ENCODE assay signal across 8 mouse cellular contexts in genomic region chr7:126273351-126274042, GRCm38 (mm10). TPM values are rescaled to one million over a fixed set of nuclear protein-coding genes. Genes with fewer than 3 reads are reported as not detected.
DNase-seq lines count a peak whose midpoint lies in the region; ATAC-seq and TF ChIP-seq lines count a peak whose summit lies in the region.

No protein-coding gene starts in this region.

- H3K4me2 ChIP-seq in CH12.LX (ENCODE audit: insufficient read depth, low read depth, poor library complexity, severe bottlenecking), result peak overlapping the region; percentile 87
- H3K4me2 ChIP-seq in heart, embryonic 16.5 days (ENCODE audit: low read depth, low read length), result peak overlapping the region; percentile 100
- peak overlapping the region; percentile 87 for H3K4me2 ChIP-seq in midbrain, embryonic 12.5 days (replicated peaks)

- TF ChIP-seq EP300 in CH12.LX (IDR thresholded peaks at IDR 0.05; ENCODE audit: low read length), result no peak

- no peak overlapping the region for H3K9ac ChIP-seq in CH12.LX (ENCODE audit: insufficient read depth, low read depth)
- peak overlapping the region; percentile 87 for H3K9ac ChIP-seq in heart, embryonic 16.5 days (ENCODE audit: low read length)
- H3K9ac ChIP-seq in midbrain, embryonic 12.5 days (replicated peaks), result peak overlapping the region; percentile 100

- 21% methylated on average over 11 of the region's 11 CpGs for WGBS in heart, embryonic 16.5 days
- 3% methylated on average over 11 of the region's 11 CpGs for WGBS in midbrain, embryonic 12.5 days

- no peaks in the 10 kb centered on the region for H3K79me2 ChIP-seq in CH12.LX (replicated peaks; ENCODE audit: control insufficient read depth, extremely low read depth, insufficient read depth, poor library complexity, severe bottlenecking)

- no peak for TF ChIP-seq RAD21 in CH12.LX (IDR thresholded peaks at IDR 0.05; ENCODE audit: low read depth, low read length)

- H3K27ac ChIP-seq in CH12.LX (ENCODE audit: insufficient read depth, low read depth), result no peak overlapping the region
- no peak overlapping the region for H3K27ac ChIP-seq in heart, embryonic 16.5 days (ENCODE audit: low read length)
- peak overlapping the region; percentile 97 for H3K27ac ChIP-seq in midbrain, embryonic 12.5 days (replicated peaks)

- peaks cover 35% of the 10 kb centered on the region for H3K27me3 ChIP-seq in CH12.LX (replicated peaks)
- H3K27me3 ChIP-seq in heart, embryonic 16.5 days (ENCODE audit: control insufficient read depth, insufficient read depth, low read length), result no peaks in the 10 kb centered on the region
- H3K27me3 ChIP-seq in midbrain, embryonic 12.5 days, result peaks cover 7% of the 10 kb centered on the region; the same call in 1 of the 2 replicates

- peak; percentile 31 for DNase-seq in embryo, embryonic 10.5 days (ENCODE audit: low spot score)
- DNase-seq in embryo, embryonic 10 days (ENCODE audit: low spot score), result no peak
- DNase-seq in CH12.LX (ENCODE audit: extremely low read depth), result no peak
- no peak for DNase-seq in adrenal gland, postnatal 36 days
- DNase-seq in adrenal gland, adult 18-20 months (ENCODE audit: low spot score in 2 of 2), result no peak
- DNase-seq in layer of hippocampus, adult 9-11 months, result no peak

- no peak for TF ChIP-seq POLR2A in CH12.LX (IDR thresholded peaks at IDR 0.05; ENCODE audit: low read depth, low read length)

- peaks cover 0 to 6% of the 10 kb centered on the region in 2 experiments for H3K36me3 ChIP-seq in CH12.LX (replicated peaks in 1 of 2; ENCODE audit: control insufficient read depth in 1 of 2, insufficient read depth in 1 of 2, low read length in 1 of 2)
- H3K36me3 ChIP-seq in heart, embryonic 16.5 days (ENCODE audit: control insufficient read depth, insufficient read depth), result no peaks in the 10 kb centered on the region
- peaks cover 36% of the 10 kb centered on the region for H3K36me3 ChIP-seq in midbrain, embryonic 12.5 days

- H3K9me3 ChIP-seq in CH12.LX (replicated peaks; ENCODE audit: low read length), result no peaks in the 10 kb centered on the region
- H3K9me3 ChIP-seq in heart, embryonic 16.5 days (replicated peaks; ENCODE audit: control insufficient read depth, low read length), result no peaks in the 10 kb centered on the region
- H3K9me3 ChIP-seq in midbrain, embryonic 12.5 days, result no peaks in the 10 kb centered on the region

- dilution Hi-C loops in CH12.LX (cut with MboI; ENCODE audit: extremely low pct_ligation_motif_present, extremely low pct_unique_long_range_greater_than_20kb, low sequenced_read_pairs), result no loop called here

- no peak for TF ChIP-seq CTCF in CH12.LX (conservative IDR thresholded peaks at IDR 0.05 in 1 of 2, IDR thresholded peaks at IDR 0.05 in 1 of 2; ENCODE audit: low read depth in 2 of 2, low read length in 2 of 2)

- peaks cover 24 to 66% of the 10 kb centered on the region in 2 experiments for H3K4me1 ChIP-seq in CH12.LX (ENCODE audit: control insufficient read depth in 1 of 2, insufficient read depth in 2 of 2)
- peaks cover 24% of the 10 kb centered on the region for H3K4me1 ChIP-seq in heart, embryonic 16.5 days (ENCODE audit: control insufficient read depth, insufficient read depth, low read length)
- peaks cover 58% of the 10 kb centered on the region for H3K4me1 ChIP-seq in midbrain, embryonic 12.5 days

- in situ Hi-C loops in CH12.LX (cut with MboI; ENCODE audit: low pct_ligation_motif_present, low pct_unique_long_range_greater_than_20kb, low sequenced_read_pairs), result loop anchor here (25.0 kb wide), 1 partner anchor 89 kb away; the partner anchor contains the start of gene Lat

- peak overlapping the region; percentile 54 to 69 (median 65) for H3K4me3 ChIP-seq in CH12.LX (replicated peaks in 1 of 3; ENCODE audit: low read depth in 2 of 3, low read length in 2 of 3, poor library complexity in 1 of 3)
- H3K4me3 ChIP-seq in heart, embryonic 16.5 days (ENCODE audit: low read length), result peak overlapping the region; percentile 80
- H3K4me3 ChIP-seq in midbrain, embryonic 12.5 days, result peak overlapping the region; percentile 99

- ATAC-seq in heart, embryonic 16.5 days (replicated peaks; ENCODE audit: extremely low read depth, insufficient read depth, low FRiP score), result no peak
- no peak for ATAC-seq in midbrain, embryonic 12.5 days (ENCODE audit: low FRiP score, low read depth)

TF ChIP-seq in CH12.LX, 34 proteins besides CTCF, POLR2A, EP300 and RAD21:
- TF ChIP-seq IRF4 (IDR thresholded peaks at IDR 0.05; ENCODE audit: low read depth, low read length) (no peak), PAX5 (IDR thresholded peaks at IDR 0.05; ENCODE audit: low read length) (no peak), KAT2A (IDR thresholded peaks at IDR 0.05; ENCODE audit: insufficient replicate concordance, low read length) (no peak), MAX (IDR thresholded peaks at IDR 0.05; ENCODE audit: low read length) (no peak), POLR2AphosphoS2 (IDR thresholded peaks at IDR 0.05; ENCODE audit: low read depth, low read length) (no peak), SMC3 (IDR thresholded peaks at IDR 0.05; ENCODE audit: low read depth, low read length) (no peak), UBTF (IDR thresholded peaks at IDR 0.05; ENCODE audit: low read depth, low read length) (no peak), ETS1 (conservative IDR thresholded peaks at IDR 0.05; ENCODE audit: low read depth, low read length) (no peak), GABPA (IDR thresholded peaks at IDR 0.05; ENCODE audit: insufficient replicate concordance, low read depth, low read length) (no peak), TBP (conservative IDR thresholded peaks at IDR 0.05; ENCODE audit: low read depth, low read length) (no peak), E2F4 (IDR thresholded peaks at IDR 0.05; ENCODE audit: insufficient replicate concordance, low read depth, low read length) (no peak), MXI1 (IDR thresholded peaks at IDR 0.05; ENCODE audit: low read depth, low read length) (no peak), TCF12 (IDR thresholded peaks at IDR 0.05; ENCODE audit: low read depth, low read length) (no peak), USF1 (IDR thresholded peaks at IDR 0.05; ENCODE audit: low read depth, low read length) (no peak), RCOR1 (conservative IDR thresholded peaks at IDR 0.05; ENCODE audit: low read depth, low read length) (no peak), JUND (conservative IDR thresholded peaks at IDR 0.05; ENCODE audit: low read depth, low read length) (no peak), NELFE (IDR thresholded peaks at IDR 0.05; ENCODE audit: low read depth, low read length) (no peak), ELF1 (IDR thresholded peaks at IDR 0.05; ENCODE audit: low read depth, low read length) (no peak)
TF ChIP-seq in CH12.LX: peak in this region for 0.

RNA-seq across cellular contexts. Expression of gene Sbk1, which starts 1.1 kb away (rescaled TPM):
- total RNA-seq in CH12.LX (2012; rRNA removed) (4.5 and 4.7 TPM in 2 replicates), CH12.LX (2014; rRNA removed) (1.6 and 2.1 TPM in 2 replicates)
- 3.4 and 4.2 TPM in 2 replicates for polyA plus RNA-seq in CH12.LX (2012; ENCODE audit: insufficient read length, low read depth)
- 12.1 and 13.6 TPM in 2 replicates for polyA plus RNA-seq in heart, embryonic 16.5 days (2015; fragmentation: Nextera tagmentation; extraction: Ambion mirVana)
- polyA plus RNA-seq in midbrain, embryonic 12.5 days (2016; fragmentation: Nextera tagmentation; extraction: Ambion mirVana), result 276 and 311 TPM in 2 replicates
- 10 to 100 TPM; 23.3 to 88.8 TPM for total RNA-seq in adrenal gland, postnatal 36 days (2021)
- total RNA-seq in adrenal gland, adult 18-20 months (2021), result 10 to 100 TPM; 46.2 to 99.7 TPM

Comparison
In these comparisons a context has a peak if more than half of its experiments do, and no peak if none do; other contexts are left out.
1. RNA of gene Sbk1, which starts 1.1 kb away (total RNA-seq): 46.2 to 99.7 TPM in adrenal gland, adult 18-20 months and 23.3 to 88.8 TPM in adrenal gland, postnatal 36 days; 1.6 to 4.7 TPM in CH12.LX; every median in the first group is over 4 times any median in the second.
2. Peak in every context shown above with its lines, with median percentiles within 50 percentile points of each other: H3K4me2 ChIP-seq and H3K4me3 ChIP-seq.